Mouse (Mus musculus): Measurements from ENCODE around the gene Tbc1d22a.

The Tbc1d22a gene

DNA sequence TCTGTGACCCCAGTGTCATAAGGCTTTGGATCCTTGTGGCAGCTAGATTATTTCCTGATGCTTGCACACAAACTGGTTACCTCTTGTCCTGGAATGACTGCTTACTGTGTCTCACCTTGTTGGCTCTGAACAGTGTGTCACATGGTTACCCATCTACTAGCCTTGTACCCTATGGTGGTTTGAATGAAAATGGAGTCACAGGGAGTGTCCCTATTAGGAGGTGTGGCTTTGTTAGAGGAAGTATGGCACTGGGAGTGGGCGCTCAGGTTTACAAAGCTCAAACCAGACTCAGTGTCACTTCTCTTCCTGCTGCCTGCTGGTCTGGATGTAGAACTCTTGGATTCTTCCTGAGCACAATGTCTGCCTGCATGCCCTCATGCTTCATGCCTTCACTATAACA is 69.0 kb downstream of the Tbc1d22a start:
- no peak for DNase-seq

DNA sequence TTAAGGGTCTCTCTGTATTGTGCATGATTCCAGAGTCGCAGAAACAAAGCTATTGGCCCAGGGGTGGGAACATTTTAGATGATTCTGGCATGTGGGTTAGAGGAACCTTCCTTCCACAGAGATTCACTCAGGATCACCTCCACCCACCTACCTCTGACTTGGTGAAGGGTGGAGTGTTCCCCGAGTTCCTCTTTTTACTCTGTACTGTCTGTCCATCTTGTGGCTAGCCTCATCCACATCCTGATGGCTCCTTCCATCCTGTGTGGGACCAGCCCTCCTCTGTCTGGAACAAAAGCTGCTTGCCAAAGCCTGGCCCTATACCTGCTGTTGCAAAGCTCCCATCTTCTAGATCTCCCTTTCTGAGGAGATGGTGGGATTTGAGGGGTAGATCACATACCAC is 71.0 kb downstream of the Tbc1d22a start:
- DNase-seq = no peak

DNA sequence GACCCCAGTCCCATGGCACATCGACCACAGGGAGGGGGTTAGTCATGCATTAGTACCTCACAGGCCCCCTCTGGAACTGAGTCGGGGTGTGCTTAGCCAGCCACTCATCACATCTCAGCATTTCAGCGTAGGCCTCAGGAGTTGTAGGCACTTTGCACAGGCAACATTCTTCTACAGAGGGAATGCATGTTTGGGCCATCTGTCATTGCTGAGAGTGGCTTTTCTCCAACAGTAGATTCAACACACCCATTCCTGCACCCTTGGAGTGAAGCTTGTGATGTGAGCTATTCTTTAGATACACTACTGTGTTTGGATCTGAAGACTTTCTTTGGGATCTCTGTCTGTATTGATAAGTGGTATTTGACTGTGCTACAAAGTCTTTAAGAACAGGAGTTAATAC is 75.8 kb downstream of the Tbc1d22a start:
- DNase-seq = no peak

DNA sequence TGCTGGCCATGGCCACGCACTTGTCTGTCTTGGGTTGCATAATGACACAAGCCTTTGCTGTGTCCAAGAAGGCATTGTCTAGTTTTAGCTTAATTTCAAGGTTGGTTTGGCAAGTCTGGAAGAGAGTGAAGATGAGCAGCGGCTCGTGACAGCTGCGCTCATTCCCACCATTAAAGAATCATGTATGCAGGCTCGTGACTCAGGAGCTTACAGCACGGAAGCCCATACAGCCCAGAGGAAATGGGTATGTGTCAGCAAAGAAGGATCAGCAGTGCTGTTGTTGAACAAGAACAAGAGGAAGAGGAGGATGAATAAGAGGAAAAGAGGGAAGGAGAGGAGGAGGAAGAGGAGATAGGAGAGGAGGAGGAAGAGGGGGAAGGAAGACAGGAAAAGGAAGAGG is 78.0 kb downstream of the Tbc1d22a start:
- DNase-seq = no peak

DNA sequence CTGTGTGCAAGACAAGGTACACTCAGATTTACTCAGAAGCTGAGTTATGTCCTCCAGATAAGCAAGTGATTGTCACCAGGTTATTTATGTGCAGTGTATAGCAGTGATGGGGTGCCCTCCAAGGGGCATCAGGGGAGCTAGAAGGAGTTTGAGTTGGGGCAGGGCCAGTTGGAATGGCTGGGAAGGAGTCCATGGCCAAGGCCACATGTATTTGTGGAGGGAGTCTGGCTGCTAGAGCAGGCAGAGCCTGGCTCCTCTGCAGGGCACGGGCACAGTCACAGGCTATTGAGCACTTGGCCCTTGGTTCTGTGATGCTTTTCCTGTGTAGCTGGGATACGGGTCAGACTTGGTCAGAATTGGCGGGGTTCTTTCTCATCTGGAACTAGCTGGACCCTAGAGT is 80.2 kb downstream of the Tbc1d22a start:
- no peak for DNase-seq

DNA sequence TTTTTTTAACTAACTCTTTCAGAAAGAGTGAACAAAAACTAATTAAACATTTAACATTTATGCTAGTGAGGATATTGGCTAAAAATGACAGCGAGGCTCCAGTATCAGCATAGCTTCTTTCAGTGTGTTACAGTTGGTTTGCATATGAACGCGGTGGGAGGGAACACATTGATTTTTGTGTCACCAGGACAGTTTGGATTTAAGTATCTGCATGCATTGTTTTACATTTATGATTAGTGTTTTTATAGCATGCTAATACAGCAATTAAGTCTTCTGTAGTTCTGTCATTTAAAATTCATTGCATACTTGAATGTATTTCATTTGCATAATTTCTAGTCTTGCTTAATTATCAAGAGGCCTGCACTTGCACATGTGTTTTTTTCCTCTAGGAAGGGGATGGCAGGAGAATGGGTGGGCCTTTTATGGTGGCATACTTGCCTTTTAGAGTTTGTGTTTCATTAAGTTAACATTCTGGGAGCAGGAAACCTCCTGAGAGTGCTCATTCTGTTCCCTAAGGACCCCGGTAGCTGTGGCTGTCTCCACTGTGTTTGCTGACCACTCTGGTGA is 81.5 kb downstream of the Tbc1d22a start:
- DNase-seq = no peak

DNA sequence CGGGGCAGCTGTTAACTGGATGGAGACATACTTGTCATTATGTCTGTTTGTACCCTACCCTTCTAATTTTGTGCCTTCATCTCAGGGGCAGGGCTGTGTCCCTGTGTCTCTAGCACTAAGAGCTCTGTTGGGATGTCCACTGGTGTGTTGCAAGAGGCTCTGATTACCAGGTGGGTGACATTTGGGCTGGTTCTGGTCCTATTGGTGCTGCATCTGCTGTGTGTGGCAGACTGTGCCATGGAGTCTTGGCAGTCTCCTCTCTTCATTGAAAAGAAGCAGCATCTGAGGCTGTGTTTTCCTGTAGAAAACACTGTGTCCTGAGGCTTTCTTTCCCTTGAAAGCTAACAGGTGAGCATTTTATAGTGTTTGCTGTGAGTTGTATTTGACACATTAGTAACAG is 83.0 kb downstream of the Tbc1d22a start:
- no peak for DNase-seq

DNA sequence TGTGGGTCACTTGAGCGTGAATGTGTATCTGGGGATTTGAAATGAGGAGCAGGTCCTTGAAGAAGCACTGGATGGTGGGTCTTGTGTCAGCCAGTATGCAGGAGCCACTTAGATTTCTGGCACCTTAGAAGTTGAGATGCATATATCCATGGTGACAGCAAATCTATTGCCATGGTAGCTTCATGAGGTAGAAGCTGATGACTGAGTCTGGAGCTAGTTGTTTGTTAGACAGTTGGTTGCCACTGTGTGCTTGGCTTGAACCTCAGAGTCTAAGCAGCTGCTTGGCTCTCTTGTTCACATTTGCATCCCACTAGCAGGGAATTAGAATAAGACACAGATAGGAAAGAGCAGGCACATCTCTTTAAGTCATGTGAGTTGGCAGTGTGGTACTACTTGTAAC is 89.6 kb downstream of the Tbc1d22a start:
- DNase-seq = no peak

DNA sequence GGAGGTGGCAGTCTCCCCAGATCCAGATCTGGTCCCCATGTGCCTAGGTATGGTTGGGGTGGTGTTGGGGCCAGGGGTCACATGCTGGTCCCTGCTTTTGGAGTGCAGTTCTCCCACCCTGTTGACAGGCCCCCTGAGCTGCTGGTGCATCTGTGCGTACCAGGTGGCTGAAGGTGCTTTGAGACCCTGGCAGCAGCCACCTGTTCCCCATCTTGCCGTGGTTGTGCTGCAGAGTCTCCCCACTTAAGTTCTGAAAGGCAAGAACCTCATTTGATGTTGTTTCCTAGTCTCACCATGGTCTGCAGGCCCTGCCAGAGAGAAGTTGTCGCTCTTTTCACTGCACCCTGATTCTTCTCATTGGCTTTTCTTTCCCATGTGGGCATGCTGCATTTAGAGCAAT is 90.6 kb downstream of the Tbc1d22a start:
- DNase-seq = peak; percentile 74

DNA sequence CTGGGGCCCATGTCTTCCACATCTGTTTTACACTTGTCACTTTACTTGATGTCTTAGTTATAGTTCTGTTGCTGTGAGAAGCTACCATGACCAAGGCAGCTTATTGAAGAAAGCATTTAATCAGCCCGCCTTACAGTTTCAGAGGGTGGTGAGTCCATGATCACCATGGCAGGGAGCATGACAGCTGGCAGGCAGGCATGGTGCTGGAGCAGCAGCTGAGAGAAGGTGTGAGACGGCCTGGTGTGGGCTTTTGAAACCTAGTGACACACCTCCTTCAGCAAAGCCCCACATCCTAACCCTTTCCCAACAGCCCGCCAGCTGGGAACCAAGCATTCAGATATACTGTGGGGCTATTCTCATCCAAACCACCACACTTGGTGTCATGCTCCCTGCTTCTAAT is 91.0 kb downstream of the Tbc1d22a start:
- DNase-seq = no peak

DNA sequence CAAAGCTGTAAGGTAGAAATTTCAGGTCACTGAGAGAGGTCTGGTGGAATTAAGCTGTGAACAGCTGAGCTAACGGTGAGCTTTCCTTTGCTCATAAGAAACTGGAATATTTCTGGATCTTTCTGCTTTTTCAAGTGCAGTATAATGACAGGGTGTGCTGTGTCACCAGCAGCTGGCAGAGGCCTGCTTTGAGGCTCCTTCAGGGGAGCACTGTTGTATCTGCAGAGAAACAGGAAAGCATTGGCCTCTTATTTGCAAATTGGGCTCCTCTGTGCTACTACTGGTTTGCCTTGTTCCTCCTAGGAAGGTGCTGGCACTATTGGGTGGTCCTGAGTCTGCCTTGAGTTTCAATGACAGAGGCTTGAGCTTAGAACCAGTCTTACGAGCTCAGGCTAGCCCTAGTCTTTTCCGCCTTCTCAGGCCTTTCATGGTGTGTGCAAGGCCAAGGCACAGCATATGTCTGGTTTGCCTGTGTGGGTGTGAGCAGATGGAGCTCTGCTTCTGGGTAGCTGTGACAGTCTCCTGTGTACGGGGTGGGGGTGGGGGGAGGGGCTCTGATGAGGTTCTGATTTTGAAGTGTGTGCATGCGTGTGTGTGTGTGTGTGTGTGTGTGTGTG is 95.1 kb downstream of the Tbc1d22a start:
- DNase-seq = peak; percentile 52

DNA sequence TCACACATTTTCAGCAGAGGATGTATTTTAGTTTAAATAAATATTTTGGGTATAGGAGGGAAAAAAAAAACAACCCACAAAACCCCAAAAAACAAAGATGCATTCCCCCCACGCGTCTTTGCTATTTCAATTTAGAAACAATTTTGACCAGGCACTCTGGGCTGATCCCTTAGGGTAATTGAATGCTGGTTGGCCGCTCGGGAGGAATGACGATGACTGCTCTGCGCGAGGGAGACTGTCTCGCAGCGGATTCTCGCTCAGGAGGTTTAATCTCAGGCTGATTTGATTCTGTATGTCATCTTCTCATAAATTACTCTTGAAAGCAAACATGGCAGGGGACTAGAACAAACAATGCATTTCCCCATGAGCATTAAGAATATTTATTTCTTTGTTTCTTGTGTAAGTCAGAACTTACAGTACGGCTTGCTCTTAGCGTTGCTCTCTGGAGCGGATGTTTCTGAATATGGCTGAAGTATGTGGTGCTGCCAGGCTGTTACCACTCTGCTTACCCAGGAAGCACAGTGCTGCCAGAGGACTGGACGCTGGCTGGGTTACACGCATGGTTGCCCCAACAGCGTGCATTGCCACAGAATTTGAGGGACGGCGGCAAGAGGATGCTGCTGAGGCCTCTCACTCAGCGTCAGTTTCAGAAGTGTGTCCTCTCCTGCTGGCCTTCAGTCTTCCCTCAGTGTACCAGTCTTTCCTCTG is 106.7 kb downstream of the Tbc1d22a start:
- DNase-seq = no peak

DNA sequence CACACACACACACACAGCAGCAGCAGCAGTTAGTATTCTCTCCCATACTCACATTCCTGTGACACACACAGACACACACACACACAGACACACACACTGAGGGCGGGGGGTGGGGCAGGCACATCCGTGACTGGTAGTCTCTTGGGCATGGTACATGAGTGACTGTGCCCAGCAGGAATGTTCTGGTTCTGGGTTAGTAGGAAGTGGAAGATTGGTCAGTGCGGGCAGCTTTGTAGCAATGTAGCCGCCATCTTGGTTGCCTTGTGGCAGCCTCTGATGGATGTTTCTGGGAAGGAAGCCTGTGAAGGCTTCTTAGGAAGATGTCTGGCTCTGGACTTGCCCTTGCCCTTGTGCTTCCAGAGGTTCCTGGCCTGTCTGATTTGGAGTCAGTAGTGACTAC is 112.1 kb downstream of the Tbc1d22a start:
- DNase-seq = no peak

DNA sequence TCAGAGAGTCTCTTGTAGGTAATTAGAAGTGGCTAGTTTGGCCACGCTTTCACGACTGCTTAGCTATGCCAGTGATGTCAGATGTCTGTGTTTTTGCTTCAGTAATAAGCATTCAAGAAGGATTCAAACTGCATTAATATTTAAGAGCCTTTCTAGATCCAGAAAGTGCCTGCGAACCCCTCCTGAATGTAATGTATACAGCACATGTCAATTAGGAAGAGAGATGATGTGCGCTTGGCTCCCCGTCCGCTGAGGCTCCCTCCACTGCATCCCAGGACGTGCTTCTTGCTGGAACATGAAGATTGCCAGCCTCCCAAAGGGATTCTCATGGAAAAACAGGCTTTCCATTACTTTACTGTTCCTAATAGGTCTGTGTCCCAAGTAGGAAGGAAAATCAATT is 115.7 kb downstream of the Tbc1d22a start:
- no peak for DNase-seq

DNA sequence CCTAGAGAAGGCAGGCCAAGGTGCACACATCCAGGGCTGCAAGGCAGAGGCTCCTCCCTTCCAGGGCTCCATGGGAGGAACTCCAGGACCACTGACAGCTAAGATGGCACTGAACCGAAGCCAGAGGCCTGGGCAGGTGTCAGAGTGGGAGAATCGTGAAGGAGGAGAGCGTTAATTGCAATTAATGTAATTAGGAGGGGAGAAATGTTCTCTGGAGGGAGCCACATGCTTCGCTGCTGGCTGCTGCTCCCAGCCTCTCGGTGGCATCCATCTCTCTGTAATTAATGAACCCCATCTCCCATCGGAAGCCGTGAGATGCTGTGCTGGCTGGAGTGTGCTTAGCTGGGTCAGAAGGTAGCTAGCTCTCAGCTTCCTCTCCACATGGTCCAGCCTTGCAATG is 116.2 kb downstream of the Tbc1d22a start:
- DNase-seq = no peak

DNA sequence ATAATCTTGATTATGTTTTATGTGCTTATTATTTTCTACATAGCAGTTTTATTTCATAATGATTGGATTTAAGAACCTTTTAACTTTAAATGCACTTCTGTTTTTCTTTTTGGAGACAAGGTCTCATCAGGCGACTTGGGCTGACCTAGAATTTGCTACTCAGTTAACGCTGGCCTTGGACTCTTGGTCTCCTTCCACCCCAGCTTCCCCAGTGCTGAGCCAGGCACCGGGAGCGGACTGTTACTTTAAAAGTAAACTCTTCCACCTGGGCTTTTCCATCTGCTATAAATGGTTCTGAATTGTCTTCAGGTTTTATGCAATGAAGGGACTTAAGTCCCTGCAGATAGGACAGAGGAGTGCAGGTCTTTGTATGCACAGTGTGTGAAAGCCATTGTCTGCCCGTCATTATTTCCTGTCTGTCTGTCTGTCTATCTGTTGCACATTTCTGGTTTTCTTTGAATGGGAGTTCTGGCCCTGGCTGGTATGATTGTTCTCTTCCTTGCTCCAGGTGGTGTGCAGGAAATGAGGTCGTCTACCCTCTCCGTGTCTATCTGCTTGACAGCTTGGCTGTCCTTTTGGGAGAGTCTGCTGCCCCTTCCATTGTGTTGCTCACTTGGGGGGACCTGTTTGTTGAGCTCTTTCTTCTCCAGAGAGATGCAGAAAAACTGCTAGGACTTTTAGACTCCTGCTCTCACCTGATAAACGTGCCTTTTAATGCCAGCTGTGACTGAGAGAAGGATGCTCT is 117.4 kb downstream of the Tbc1d22a start:
- peak; percentile 62 for DNase-seq

DNA sequence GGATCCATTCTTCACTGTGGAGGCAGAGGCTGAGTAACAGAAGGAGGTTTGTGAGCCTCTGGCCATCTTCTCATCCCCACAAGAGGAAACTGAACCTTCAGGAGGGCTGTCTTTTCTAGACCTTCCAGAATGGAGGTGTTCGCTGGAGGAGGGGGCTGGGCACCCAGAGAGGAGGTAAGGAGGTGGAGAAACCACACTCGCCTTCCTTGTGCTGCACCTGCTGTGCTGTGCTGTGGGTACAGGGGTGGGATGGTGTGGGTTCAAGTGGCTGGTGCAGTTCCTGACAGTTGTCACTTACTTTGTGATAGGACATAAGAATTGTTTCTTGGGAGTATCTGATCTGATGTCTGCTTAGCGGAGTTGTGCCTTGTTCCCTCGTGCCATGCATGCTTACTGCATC is 118.9 kb downstream of the Tbc1d22a start:
- peak; percentile 84 for DNase-seq

DNA sequence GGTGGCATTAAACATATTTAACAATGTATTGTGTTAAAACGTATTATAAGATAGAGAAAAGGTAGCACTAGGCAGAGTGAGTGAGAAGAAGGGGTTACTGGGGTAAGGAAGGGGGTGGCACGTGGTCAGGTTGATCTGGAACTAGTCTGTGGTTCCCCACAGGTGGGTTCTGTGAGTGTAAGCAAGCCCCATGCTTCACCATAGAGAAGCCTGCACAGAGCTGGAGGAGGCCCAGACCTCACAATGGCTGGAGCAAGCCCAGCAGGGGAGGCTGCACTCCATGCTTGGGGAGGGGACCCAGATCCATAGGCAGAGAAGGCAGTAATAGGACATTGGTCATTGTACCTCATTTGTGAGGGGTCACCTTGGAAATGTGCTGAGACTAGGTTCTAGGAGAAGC is 119.3 kb downstream of the Tbc1d22a start:
- peak; percentile 74 for DNase-seq

DNA sequence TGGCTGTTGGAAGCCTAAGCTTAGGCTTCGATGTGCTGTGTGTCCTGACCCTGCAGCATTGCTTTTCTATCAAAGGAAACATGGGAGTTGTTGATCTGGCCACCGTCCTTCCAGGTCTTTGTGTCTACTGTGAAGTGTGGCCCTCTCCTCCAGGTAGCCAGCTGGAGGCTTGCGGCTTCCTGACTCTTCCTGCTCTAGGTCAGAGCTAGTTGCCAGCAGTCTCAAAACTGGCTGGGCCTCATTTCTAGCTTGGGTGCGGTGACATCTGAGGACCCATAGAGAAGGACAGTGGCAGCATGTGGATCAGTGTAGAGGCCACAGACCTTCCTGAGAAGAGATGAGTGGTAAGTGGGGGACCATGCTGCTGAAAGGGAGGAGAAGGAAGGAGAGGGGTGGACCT is 120.0 kb downstream of the Tbc1d22a start:
- DNase-seq = peak; percentile 61

DNA sequence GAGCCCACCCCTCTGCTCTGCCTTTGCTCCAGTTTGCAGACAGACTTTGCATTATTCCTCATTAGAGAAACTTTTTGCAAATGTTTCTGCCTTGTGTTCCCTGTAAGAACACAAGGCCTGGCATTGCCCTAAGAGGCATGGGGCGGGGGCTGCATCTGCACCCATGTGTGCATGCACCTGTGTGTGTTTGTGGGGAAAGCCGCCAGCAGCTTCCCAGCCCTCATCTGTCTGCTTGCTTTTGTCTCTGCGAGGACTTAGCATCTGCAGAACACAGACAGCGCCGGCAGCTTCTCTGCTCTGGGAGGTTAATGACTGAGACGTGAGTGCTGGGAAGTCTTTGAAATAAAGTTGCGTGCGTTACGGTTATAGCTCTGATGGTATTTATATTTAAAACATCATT is 120.5 kb downstream of the Tbc1d22a start:
- DNase-seq = peak; percentile 84

DNA sequence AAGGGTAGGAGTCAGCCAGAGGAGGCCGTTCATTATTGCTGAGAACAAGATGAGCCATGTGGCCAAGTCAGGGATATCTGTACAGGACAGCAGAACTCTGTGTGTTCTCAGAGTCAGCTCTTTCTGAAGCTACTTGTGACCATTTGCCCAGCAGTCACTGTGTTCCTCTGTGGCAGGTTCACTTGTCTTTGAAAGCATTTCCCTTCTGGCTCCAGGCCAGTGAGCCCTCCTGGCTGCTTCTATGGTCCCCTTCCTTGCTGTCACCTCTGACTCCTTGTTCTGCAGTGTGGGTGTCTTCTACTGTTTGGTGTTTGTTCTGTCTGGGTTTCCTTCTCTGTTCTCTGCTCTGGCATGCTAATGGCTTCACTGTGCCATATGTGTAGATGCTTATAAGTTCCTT is 121.5 kb downstream of the Tbc1d22a start:
- peak; percentile 57 for DNase-seq

DNA sequence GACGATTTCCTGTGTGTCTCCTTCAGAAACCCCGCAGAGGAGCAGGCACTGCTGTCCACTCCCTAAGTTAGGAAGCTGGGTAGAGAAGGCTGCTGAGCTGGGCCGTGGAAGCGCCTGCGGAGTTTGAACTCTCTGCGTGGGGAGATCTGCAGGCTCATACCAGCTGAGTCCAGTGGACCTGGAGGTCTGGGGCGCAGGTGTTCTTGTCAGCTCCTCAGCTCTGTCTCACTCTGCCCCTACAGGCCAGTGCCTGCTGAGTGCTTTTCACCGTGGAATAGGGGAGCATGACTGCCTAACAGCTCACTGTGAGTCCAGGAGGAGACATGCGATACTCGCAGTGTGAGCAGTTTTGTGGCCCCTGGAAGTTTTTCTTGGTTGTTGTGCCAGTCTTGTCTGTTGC is 123.5 kb downstream of the Tbc1d22a start:
- DNase-seq = peak; percentile 80

DNA sequence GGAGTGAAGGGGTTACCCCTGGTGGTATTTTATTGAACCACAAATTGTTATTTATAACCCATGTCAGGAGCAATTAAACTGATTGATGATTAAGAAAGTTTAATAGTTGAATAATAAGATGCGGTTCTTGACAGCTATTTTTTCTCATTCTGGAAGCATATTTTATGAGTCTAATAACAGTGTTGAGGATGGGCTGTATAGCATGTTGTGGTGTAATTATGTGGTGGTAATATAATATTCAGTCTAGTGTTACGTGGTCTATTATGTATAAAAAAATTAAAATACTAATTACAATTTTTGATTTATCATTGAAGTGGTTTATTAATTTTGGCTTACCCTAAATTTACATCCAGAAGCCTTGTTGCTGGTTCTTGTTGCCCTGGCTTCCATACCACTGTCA is 125.5 kb downstream of the Tbc1d22a start:
- DNase-seq = no peak

DNA sequence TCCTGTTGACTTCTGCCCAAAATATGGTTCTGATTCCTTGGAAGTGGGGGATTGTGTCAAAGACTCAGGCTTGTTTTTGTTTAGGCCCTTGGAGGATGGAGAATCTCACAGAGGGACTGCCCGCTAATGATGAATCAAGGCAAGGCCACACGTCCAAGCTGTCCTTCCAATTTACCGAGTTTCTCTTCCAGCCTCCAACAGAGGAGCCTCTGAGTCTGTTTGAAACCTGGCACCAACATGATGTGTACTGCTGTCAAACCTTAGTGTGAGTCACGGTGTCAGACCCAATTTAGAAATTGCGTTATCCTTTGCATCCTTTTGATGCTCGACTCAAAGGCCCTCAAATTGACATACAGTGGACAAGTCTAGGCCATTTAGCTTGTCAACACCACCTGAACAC is 126.5 kb downstream of the Tbc1d22a start:
- no peak for DNase-seq
